Mouse (Mus musculus) olfactory bulb, adult 2 months (tissue): ENCODE measurements at regions not wholly inside any gene's neighbourhood (a gene's known extent, or its start where the extent isn't known, plus 50 kb on each side); places are given as distances from the start of the nearest gene placed in this dataset.

Experiments used
- CTCF ChIP-seq: fragments of 200-500 bp; IDR thresholded peaks from 2 replicates; pipeline ENCODE4 v1.5.1; 2012; ENCODE audit warnings: low read depth, mild to moderate bottlenecking, low read length, moderate library complexity; ENCODE audit not compliant: insufficient read depth
- POLR2A ChIP-seq: fragments of 200-500 bp; IDR thresholded peaks from 2 replicates; pipeline ENCODE4 v1.6.1; 2012; ENCODE audit warnings: mild to moderate bottlenecking, low read depth, low read length, moderate library complexity; ENCODE audit not compliant: insufficient read depth

- TF ChIP-seq CTCF: no peak
- no peak for TF ChIP-seq POLR2A
Observed at GRCm38 (mm10) chr9:61766187-61766586, 148.2 kb downstream of the Rplp1 start.
